Mouse (Mus musculus): Measurements from ENCODE around the gene Grrp1. TPM values are rescaled to one million over a fixed set of nuclear protein-coding genes. Genes with fewer than 3 reads are reported as not detected.

The Grrp1 gene
- polyA plus RNA-seq, 3 experiments from 2014 or later: not detected

- ATAC-seq: no peak
Observed at GRCm38 (mm10) chr4:134243516-134244250, 10.2 kb downstream of the Grrp1 start, which contains the start of gene E130218I03Rik. Gene E130218I03Rik (plus strand): TSS chr4:134243662.

GRCm38 (mm10) chr4:134238686-134239085 is 15.2 kb downstream of the Grrp1 start:
- no peak for ATAC-seq

GRCm38 (mm10) chr4:134238279-134238651 is 15.6 kb downstream of the Grrp1 start, which contains the start of gene Cnksr1:
Gene Cnksr1 (minus strand): TSS chr4:134238399.
- no peak for ATAC-seq

GRCm38 (mm10) chr4:134237582-134238278 is 16.2 kb downstream of the Grrp1 start:
- ATAC-seq: no peak

GRCm38 (mm10) chr4:134234876-134235275 is 19.0 kb downstream of the Grrp1 start:
- no peak for ATAC-seq

GRCm38 (mm10) chr4:134230431-134230830 is 23.5 kb downstream of the Grrp1 start:
- no peak for ATAC-seq

- ATAC-seq: no peak
Observed at GRCm38 (mm10) chr4:134227194-134227593, 26.7 kb downstream of the Grrp1 start, which contains the start of gene Catsper4. Gene Catsper4 (minus strand): TSS chr4:134227383.

GRCm38 (mm10) chr4:134222793-134223600 is 30.9 kb downstream of the Grrp1 start:
- no peak for ATAC-seq

- no peak for ATAC-seq
Observed at GRCm38 (mm10) chr4:134206488-134207053, 47.3 kb downstream of the Grrp1 start.

- ATAC-seq: no peak
Observed at GRCm38 (mm10) chr4:134203340-134203896, 50.5 kb downstream of the Grrp1 start.

- ATAC-seq: no peak
Observed at GRCm38 (mm10) chr4:134202904-134203303, 51.0 kb downstream of the Grrp1 start, which contains the start of gene Gm7534. Gene Gm7534 (minus strand): TSS chr4:134203004.

Other genes starting within 250 kb of the Grrp1 start
- under 1 TPM in 1 of 3 experiments, not detected in 2; 0.16 TPM for gene Lin28a, start 235.3 kb downstream of the Grrp1 start, polyA plus RNA-seq (2017; shearing (Covaris generic))
- gene Zfp683, start 200.3 kb downstream of the Grrp1 start, polyA plus RNA-seq (2017; shearing (Covaris generic)): 1 to 10 TPM in 1 of 3 experiments, under 1 TPM in 2; 0.80 to 1.1 (median 0.94) TPM
- gene Crybg2, start 193.3 kb downstream of the Grrp1 start, polyA plus RNA-seq (2017; shearing (Covaris generic)): 10 to 100 TPM; 10.8 to 23.3 (median 14.1) TPM
- gene Cd52, start 159.0 kb downstream of the Grrp1 start, polyA plus RNA-seq (2017; shearing (Covaris generic)): 1,000 to 10,000 TPM; 2,728 to 3,832 (median 3,666) TPM
- gene Ubxn11, start 151.5 kb downstream of the Grrp1 start, polyA plus RNA-seq (2017; shearing (Covaris generic)): 10 to 100 TPM; 36.2 to 54.5 (median 36.5) TPM
- 1,000 to 10,000 TPM in 2 of 3 experiments, 100 to 1,000 TPM in 1; 884 to 1,358 (median 1,179) TPM for gene Sh3bgrl3, start 125.3 kb downstream of the Grrp1 start, polyA plus RNA-seq (2017; shearing (Covaris generic))
- gene Cep85, start 67.0 kb downstream of the Grrp1 start, polyA plus RNA-seq (2017; shearing (Covaris generic)): 100 to 1,000 TPM in 2 of 3 experiments, 10 to 100 TPM in 1; 61.0 to 150 (median 121) TPM
- gene Gm7534, start 51.1 kb downstream of the Grrp1 start, polyA plus RNA-seq (2017; shearing (Covaris generic)): not detected
- gene Catsper4, start 26.7 kb downstream of the Grrp1 start, polyA plus RNA-seq (2017; shearing (Covaris generic)): not detected
- not detected for gene Cnksr1, start 15.7 kb downstream of the Grrp1 start, polyA plus RNA-seq (2017; shearing (Covaris generic))
- gene E130218I03Rik, start 10.4 kb downstream of the Grrp1 start, polyA plus RNA-seq (2017; shearing (Covaris generic)): 1 to 10 TPM in 1 of 3 experiments, not detected in 2; 2.3 TPM
- gene Zfp593, start 8.5 kb downstream of the Grrp1 start, polyA plus RNA-seq (2017; shearing (Covaris generic)): 1 to 10 TPM; 4.7 to 6.4 (median 4.9) TPM
- not detected for gene Gm30191, start 7.2 kb downstream of the Grrp1 start, polyA plus RNA-seq (2017; shearing (Covaris generic))
- gene Pdik1l, start 33.8 kb upstream of the Grrp1 start, polyA plus RNA-seq (2017; shearing (Covaris generic)): 10 to 100 TPM; 18.5 to 26.7 (median 23.7) TPM
- gene Trim63, start 61.0 kb upstream of the Grrp1 start, polyA plus RNA-seq (2017; shearing (Covaris generic)): not detected
- under 1 TPM; 0.21 to 0.34 (median 0.29) TPM for gene Slc30a2, start 89.1 kb upstream of the Grrp1 start, polyA plus RNA-seq (2017; shearing (Covaris generic))
- 1 to 10 TPM in 2 of 3 experiments, under 1 TPM in 1; 0.21 to 1.3 (median 1.0) TPM for gene Extl1, start 129.7 kb upstream of the Grrp1 start, polyA plus RNA-seq (2017; shearing (Covaris generic))
- 1 to 10 TPM in 2 of 3 experiments, under 1 TPM in 1; 0.80 to 1.5 (median 1.2) TPM for gene Pafah2, start 142.2 kb upstream of the Grrp1 start, polyA plus RNA-seq (2017; shearing (Covaris generic))
- gene Stmn1, start 214.2 kb upstream of the Grrp1 start, polyA plus RNA-seq (2017; shearing (Covaris generic)): 100 to 1,000 TPM in 1 of 3 experiments, 10 to 100 TPM in 2; 62.2 to 637 (median 91.9) TPM
- gene Paqr7, start 242.6 kb upstream of the Grrp1 start, polyA plus RNA-seq (2017; shearing (Covaris generic)): 10 to 100 TPM; 22.5 to 35.0 (median 31.7) TPM

All from inflammation-experienced regulatory T-cells, adult 6 months (primary cell).